Mouse (Mus musculus): ENCODE measurements at regions not wholly inside any gene's neighbourhood (a gene's known extent, or its start where the extent isn't known, plus 50 kb on each side); places are given as distances from the start of the nearest gene placed in this dataset.

DNA sequence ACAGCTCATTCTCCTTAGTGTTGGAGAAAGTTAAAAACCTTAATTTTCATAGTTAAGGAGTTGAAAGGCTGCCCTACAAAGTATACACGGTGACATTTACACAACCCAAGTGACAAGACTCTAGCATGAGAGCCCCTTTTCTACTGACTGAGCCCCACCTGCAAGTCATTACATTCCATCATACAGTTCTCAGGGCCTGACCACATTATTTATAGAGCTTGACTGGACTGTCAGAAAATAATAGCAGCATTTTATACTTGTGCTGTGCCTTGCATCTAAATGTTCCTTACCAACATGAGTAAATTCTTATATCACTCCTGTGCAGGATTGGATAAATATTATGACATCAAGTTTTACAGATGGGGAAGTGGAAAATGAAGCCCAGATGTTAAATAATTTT, 391.4 kb upstream of the Nudt12 start:
- TF ChIP-seq CTCF (IDR thresholded peaks at IDR 0.05), result no peak
- TF ChIP-seq POLR2A (IDR thresholded peaks at IDR 0.05; ENCODE audit: insufficient read depth, low read depth, low read length), result no peak
